Mouse (Mus musculus): ENCODE measurements around the gene Stat1. TPM values are rescaled to one million over a fixed set of nuclear protein-coding genes. Genes with fewer than 3 reads are reported as not detected.

The Stat1 gene
- total RNA-seq, 2 experiments from 2014 or later, result 22.0 to 23.4 TPM

- DNase-seq (ENCODE audit: low spot score in 2 of 2), result no peak
- no peak overlapping the region for H3K4me3 ChIP-seq
- peak overlapping the region; percentile 86 for H3K27ac ChIP-seq
- no peak for TF ChIP-seq CTCF (conservative IDR thresholded peaks at IDR 0.05)
These were observed 38.8 kb downstream of the Stat1 start for GRCm38 (mm10) chr1:52158040-52158439.

GRCm38 (mm10) chr1:52158490-52159381 lies 39.5 kb downstream of the Stat1 start:
- DNase-seq (ENCODE audit: low spot score in 2 of 2), result peak; percentile 41 to 71
- Histone ChIP-seq H3K27ac (peak overlapping the region; percentile 86), H3K4me3 (no peak overlapping the region)
- TF ChIP-seq CTCF (conservative IDR thresholded peaks at IDR 0.05), result no peak

- DNase-seq (ENCODE audit: low spot score in 2 of 2), result no peak
- no peak overlapping the region for H3K4me3 ChIP-seq
- no peak for TF ChIP-seq CTCF (conservative IDR thresholded peaks at IDR 0.05)
These were observed 41.9 kb downstream of the Stat1 start for GRCm38 (mm10) chr1:52161151-52161550.

GRCm38 (mm10) chr1:52163707-52164457 lies 44.6 kb downstream of the Stat1 start:
- peak overlapping the region; percentile 65 for H3K27ac ChIP-seq
- no peak overlapping the region for H3K4me3 ChIP-seq
- TF ChIP-seq CTCF (conservative IDR thresholded peaks at IDR 0.05), result no peak

More at GRCm38 (mm10) chr1:52161151-52161550, 41.9 kb downstream of the Stat1 start:
- H3K27ac ChIP-seq, result no peak overlapping the region

GRCm38 (mm10) chr1:52166652-52167220 lies 47.5 kb downstream of the Stat1 start:
- Histone ChIP-seq H3K27ac (peak overlapping the region; percentile 51; the same call in 1 of the 2 replicates), H3K4me3 (no peak overlapping the region)
- TF ChIP-seq CTCF (conservative IDR thresholded peaks at IDR 0.05), result no peak
- DNase-seq (ENCODE audit: low spot score in 2 of 2), result peak in 1 of 2 experiments; percentile 9

More at GRCm38 (mm10) chr1:52163707-52164457, 44.6 kb downstream of the Stat1 start:
- DNase-seq (ENCODE audit: low spot score in 2 of 2), result peak in 1 of 2 experiments; percentile 20

- no peak overlapping the region for H3K4me3 ChIP-seq
- TF ChIP-seq CTCF (conservative IDR thresholded peaks at IDR 0.05), result peak; percentile 77
- no peak overlapping the region for H3K27ac ChIP-seq
- DNase-seq (ENCODE audit: low spot score in 2 of 2), result no peak
These were observed 50.8 kb downstream of the Stat1 start for GRCm38 (mm10) chr1:52170057-52170456.

- TF ChIP-seq CTCF (conservative IDR thresholded peaks at IDR 0.05), result no peak
- H3K4me3 ChIP-seq, result no peak overlapping the region
- H3K27ac ChIP-seq, result peak overlapping the region; percentile 54; the same call in 1 of the 2 replicates
- no peak for DNase-seq (ENCODE audit: low spot score in 2 of 2)
These were observed 51.5 kb downstream of the Stat1 start for GRCm38 (mm10) chr1:52170747-52171146.

GRCm38 (mm10) chr1:52171271-52171670 lies 52.0 kb downstream of the Stat1 start:
- H3K27ac ChIP-seq, result peak overlapping the region; percentile 54
- no peak for TF ChIP-seq CTCF (conservative IDR thresholded peaks at IDR 0.05)
- H3K4me3 ChIP-seq, result no peak overlapping the region
- DNase-seq (ENCODE audit: low spot score in 2 of 2), result no peak

GRCm38 (mm10) chr1:52175321-52175720 lies 56.1 kb downstream of the Stat1 start:
- TF ChIP-seq CTCF (conservative IDR thresholded peaks at IDR 0.05), result no peak
- no peak for DNase-seq (ENCODE audit: low spot score in 2 of 2)

GRCm38 (mm10) chr1:52175983-52176382 lies 56.7 kb downstream of the Stat1 start:
- Histone ChIP-seq H3K4me3 (no peak overlapping the region), H3K27ac (no peak overlapping the region)
- no peak for DNase-seq (ENCODE audit: low spot score in 2 of 2)
- no peak for TF ChIP-seq CTCF (conservative IDR thresholded peaks at IDR 0.05)

More at GRCm38 (mm10) chr1:52175321-52175720, 56.1 kb downstream of the Stat1 start:
- no peak overlapping the region for H3K4me3 ChIP-seq
- no peak overlapping the region for H3K27ac ChIP-seq

- Histone ChIP-seq H3K27ac (no peak overlapping the region), H3K4me3 (no peak overlapping the region)
- TF ChIP-seq CTCF (conservative IDR thresholded peaks at IDR 0.05), result no peak
- DNase-seq (ENCODE audit: low spot score in 2 of 2), result no peak
These were observed 57.8 kb downstream of the Stat1 start for GRCm38 (mm10) chr1:52176999-52177398.

- TF ChIP-seq CTCF (conservative IDR thresholded peaks at IDR 0.05), result no peak
- Histone ChIP-seq H3K27ac (no peak overlapping the region), H3K4me3 (no peak overlapping the region)
- DNase-seq (ENCODE audit: low spot score in 2 of 2), result no peak
These were observed 60.8 kb downstream of the Stat1 start for GRCm38 (mm10) chr1:52179939-52180568.

Data from layer of hippocampus, adult 2 months (tissue).